Mouse (Mus musculus) CH12.LX (cell line): Measurements from ENCODE around the gene Arhgef18.

Source experiments
- CTCF ChIP-seq, 2 experiments: IDR thresholded peaks in 1 of 2; conservative IDR thresholded peaks in 1 of 2; 2 replicates each; pipeline ENCODE4 v1.5.1; 2011 to 2012; ENCODE audit warnings: low read depth in 2 of 2, low read length in 2 of 2, improper control_type of control experiment in 1 of 2, inconsistent platforms in 1 of 2, mild to moderate bottlenecking in 1 of 2, moderate library complexity in 1 of 2
- EP300 ChIP-seq: IDR thresholded peaks from 2 replicates; pipeline ENCODE4 v1.6.1; 2011; ENCODE audit warnings: low read length, improper control_type of control experiment
- MYC ChIP-seq: IDR thresholded peaks from 2 replicates; pipeline ENCODE4 v1.6.1; 2011; ENCODE audit warnings: low read depth, mild to moderate bottlenecking, improper control_type of control experiment, low read length
- POLR2A ChIP-seq: IDR thresholded peaks from 2 replicates; pipeline ENCODE4 v1.6.1; 2011; ENCODE audit warnings: low read depth, mild to moderate bottlenecking, improper control_type of control experiment, low read length
- TBP ChIP-seq: conservative IDR thresholded peaks from 2 replicates; pipeline ENCODE4 v1.6.1; 2011; ENCODE audit warnings: low read depth, low read length, improper control_type of control experiment
- USF2 ChIP-seq: conservative IDR thresholded peaks from 2 replicates; pipeline ENCODE4 v1.6.1; 2011; ENCODE audit warnings: low read depth, low read length, improper control_type of control experiment

DNA sequence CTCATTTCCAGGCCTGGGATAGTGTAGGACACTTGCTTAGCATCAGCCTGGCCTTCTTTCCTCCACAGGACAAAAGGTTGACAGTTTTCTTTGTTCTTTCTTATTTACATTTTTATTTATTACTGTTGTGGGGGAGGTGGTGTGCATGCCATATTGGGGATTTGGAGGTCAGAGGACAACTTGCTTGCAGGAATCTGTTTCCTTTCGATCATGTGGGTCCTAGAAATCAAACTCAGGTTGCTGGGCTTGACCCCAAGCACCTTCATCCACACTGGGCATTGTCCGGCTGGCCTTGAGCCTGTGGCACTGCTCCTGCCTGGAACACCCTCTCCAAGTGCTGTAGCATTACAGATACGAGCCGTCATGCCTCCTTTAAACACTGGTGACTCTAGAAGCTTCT lies 24.0 kb downstream of the Arhgef18 start:
- TF ChIP-seq MYC, result no peak
- TF ChIP-seq EP300, result no peak
- TF ChIP-seq USF2, result no peak
- no peak for TF ChIP-seq CTCF (conservative IDR thresholded peaks at IDR 0.05 in 1 of 2, IDR thresholded peaks at IDR 0.05 in 1 of 2; ENCODE audit: low read depth in 2 of 2, low read length in 2 of 2)
- TF ChIP-seq TBP, result no peak
- no peak for TF ChIP-seq POLR2A
